Mouse (Mus musculus): ENCODE measurements at regions not wholly inside any gene's neighbourhood (a gene's known extent, or its start where the extent isn't known, plus 50 kb on each side); places are given as distances from the start of the nearest gene placed in this dataset.
A peak's percentile ranks its signal among the peaks of the same experiment; 100 is the strongest.
"Not testable (repeated sequence)": the region's sequence is repeated elsewhere in the genome, so short reads cannot be mapped to it uniquely, and the experiment has no call there.

DNA sequence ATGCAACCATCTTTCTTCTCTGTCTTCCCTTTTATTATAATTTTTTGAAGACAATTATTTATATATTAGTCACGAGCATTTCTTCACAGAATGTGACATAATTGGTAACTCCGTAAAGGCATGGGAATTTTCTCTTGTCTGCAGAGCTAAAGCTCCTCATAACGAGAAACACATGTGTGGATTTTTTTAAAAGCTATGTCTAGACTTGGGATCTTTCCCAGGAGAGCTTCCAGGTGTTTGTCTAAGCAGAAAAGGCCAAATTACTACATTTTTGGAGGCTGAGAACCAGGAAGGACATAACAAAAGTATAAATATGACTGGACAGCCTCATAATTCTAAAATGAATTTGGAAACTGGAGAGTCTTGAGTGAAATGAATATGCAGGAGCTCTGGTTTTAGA is 125.2 kb upstream of the Tmc3 start:
- intact Hi-C loops (cut with DNase I), result no loop called here
- no peak for DNase-seq

- intact Hi-C loops (cut with DNase I), result no loop called here
- no peak for DNase-seq
Measured at GRCm38 (mm10) chr7:83467006-83467405, 117.7 kb upstream of the Tmc3 start.

DNA sequence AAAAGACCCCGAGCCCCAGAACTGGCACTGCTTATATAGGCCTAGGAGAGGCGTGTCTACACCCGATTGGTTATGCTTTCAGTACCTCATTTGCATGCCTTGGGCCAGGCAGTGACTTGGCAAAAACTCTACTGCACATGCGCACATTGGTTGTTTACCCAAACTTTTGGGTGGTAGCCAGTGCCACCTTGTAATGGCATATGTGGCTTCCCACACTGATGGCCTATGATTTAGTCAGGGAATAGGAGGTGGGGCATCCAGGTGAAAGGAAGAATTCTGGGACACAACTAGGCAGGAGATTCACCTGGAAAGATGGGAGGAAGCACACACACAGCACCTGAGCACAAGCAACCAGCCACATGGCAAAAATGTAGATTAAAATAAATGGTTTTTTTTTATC is 114.9 kb upstream of the Tmc3 start:
- intact Hi-C loops (cut with DNase I), result not testable (repeated sequence)

DNA sequence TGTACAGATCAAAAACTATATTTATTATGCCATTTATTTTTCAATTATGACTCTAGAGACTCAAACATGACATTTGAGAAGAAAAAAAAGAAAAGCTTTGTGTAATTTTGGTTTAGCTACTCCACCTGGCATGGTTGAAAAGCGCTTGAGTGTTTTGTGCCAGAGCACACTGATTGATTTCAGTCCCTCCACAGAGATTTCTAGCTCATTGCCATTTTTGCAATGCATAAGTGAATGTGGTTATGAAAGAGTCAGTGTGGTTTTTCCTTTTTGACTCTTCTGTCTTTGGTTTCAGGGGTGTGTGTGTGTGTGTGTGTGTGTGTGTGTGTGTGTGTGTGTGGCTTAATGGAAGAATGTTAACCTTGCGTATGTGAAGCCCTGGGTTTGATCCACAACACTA is 113.6 kb upstream of the Tmc3 start:
- intact Hi-C loops (cut with DNase I), result no loop called here
- DNase-seq, result no peak

More for the DNA sequence above, 114.9 kb upstream of the Tmc3 start:
- DNase-seq, result not testable (repeated sequence)

- no peak for DNase-seq
- intact Hi-C loops (cut with DNase I), result no loop called here
Measured at GRCm38 (mm10) chr7:83474471-83474870, 110.3 kb upstream of the Tmc3 start.

GRCm38 (mm10) chr7:83474986-83475385 is 109.7 kb upstream of the Tmc3 start:
- no peak for DNase-seq
- intact Hi-C loops (cut with DNase I), result no loop called here

DNA sequence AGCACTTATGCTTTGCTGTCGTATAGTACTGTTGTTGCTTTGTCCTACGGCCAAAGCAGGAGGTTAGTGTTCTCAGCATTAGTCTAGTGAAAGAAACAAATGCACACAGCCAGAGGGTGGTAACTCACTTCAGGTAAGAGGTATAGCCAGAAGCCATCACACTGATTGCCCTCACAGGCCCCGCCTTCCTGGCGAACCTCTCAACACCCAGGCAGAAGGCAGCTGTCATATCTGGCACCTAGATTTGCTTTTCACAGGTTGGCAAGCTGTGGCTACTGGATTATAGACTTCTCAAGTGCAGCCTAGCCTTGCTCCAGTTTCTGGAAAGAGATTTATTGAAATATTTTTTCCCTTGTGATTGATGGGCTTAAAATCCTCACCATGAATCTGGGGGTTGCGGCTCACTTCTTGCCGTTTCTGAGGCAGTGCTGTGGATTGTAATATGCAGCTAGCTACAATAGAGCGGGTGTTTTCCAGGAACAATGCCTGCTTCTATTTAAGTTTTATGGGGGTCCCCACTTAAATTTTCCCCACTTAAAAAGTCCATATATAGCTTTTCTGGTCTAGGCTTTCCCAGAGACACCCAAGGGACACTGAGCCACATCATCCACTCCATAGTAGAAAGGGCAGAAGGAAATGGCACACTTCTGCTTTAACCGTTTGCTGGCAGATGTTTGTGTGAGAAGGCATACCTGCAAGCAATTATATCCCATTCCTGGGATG is 109.1 kb upstream of the Tmc3 start:
- intact Hi-C loops (cut with DNase I), result no loop called here
- no peak for DNase-seq

- intact Hi-C loops (cut with DNase I), result no loop called here
- no peak for DNase-seq
Measured at GRCm38 (mm10) chr7:83476161-83476495, 108.6 kb upstream of the Tmc3 start.

GRCm38 (mm10) chr7:83476861-83477260 is 107.9 kb upstream of the Tmc3 start:
- intact Hi-C loops (cut with DNase I), result no loop called here
- DNase-seq, result no peak

- intact Hi-C loops (cut with DNase I), result no loop called here
- DNase-seq, result no peak
Measured at GRCm38 (mm10) chr7:83477661-83478121, 107.0 kb upstream of the Tmc3 start.

DNA sequence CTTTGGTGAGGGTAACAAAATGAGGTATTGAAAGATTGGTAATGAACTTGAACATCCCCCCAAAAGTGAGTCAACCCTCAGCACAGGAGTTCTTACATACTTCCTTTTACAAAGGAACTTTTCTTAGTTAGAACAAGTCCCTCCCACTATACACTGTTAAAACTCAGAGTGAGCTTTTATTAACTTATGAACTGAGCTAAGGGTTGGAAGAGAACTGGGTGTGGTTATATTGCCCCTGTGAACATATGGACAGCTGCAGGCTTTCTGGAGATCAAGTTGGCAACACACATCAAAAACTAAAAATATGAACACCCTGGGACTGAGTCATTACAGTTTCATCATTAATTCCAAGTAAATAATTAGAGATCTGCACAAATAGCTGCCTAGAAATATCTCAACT is 103.1 kb upstream of the Tmc3 start:
- intact Hi-C loops (cut with DNase I), result no loop called here
- DNase-seq, result no peak

- intact Hi-C loops (cut with DNase I), result no loop called here
- no peak for DNase-seq
Measured at GRCm38 (mm10) chr7:83482254-83482653, 102.5 kb upstream of the Tmc3 start.

- DNase-seq, result no peak
- intact Hi-C loops (cut with DNase I), result no loop called here
Measured at GRCm38 (mm10) chr7:83482671-83483304, 101.9 kb upstream of the Tmc3 start.

DNA sequence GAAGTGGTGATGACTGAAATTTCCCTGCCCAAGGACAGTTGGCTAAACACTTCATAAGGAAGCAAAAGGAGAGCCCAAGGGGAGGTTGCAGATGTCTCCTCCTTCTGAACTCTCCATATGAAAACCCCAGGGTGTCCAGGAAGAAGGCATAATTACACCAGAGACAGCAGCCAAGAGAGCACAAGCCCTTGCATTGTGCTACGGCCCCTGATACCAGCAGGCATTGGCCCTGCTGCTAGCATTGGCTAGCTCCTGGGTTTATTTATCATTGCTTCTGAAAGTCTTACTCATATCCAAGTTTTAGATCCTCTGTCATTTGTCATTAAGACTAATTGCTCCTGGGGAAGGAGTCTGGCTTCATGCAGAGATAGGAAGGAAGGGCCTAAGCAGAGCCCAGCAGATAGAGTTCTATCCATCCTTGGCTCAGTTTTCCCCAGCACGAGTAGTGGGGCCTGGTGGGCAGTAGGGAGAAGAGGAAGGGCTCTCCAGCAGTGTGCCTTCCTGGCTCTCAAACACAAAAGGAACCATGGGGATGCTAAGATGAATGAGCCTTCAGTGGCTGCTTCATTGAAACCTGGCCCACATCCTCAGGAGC is 98.5 kb upstream of the Tmc3 start:
- DNase-seq, result no peak
- intact Hi-C loops (cut with DNase I), result loop anchor here (5.0 kb wide), 1 partner anchor 774 kb away; no protein-coding TSS in a partner anchor

DNA sequence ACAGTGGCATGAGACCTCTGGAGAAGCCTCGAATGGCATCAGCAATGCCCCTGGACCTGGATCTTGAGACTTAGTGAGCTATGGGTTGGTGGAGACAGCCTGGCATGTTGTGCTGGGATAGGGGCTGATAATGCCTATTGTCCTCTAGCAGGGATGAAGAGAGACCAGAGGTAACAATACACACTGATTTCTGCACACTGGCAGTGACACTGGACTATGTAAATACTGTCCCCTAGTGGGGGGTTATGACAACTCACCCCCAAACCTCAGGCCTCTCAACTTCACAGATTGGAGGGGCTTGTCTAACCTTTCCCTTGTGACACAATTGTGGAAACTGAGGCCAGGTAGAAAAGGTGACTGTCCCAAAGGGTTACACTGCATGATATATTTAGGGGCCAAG is 94.9 kb upstream of the Tmc3 start:
- DNase-seq, result no peak
- intact Hi-C loops (cut with DNase I), result loop anchor here (5.0 kb wide), 1 partner anchor 777 kb away; no protein-coding TSS in a partner anchor

DNA sequence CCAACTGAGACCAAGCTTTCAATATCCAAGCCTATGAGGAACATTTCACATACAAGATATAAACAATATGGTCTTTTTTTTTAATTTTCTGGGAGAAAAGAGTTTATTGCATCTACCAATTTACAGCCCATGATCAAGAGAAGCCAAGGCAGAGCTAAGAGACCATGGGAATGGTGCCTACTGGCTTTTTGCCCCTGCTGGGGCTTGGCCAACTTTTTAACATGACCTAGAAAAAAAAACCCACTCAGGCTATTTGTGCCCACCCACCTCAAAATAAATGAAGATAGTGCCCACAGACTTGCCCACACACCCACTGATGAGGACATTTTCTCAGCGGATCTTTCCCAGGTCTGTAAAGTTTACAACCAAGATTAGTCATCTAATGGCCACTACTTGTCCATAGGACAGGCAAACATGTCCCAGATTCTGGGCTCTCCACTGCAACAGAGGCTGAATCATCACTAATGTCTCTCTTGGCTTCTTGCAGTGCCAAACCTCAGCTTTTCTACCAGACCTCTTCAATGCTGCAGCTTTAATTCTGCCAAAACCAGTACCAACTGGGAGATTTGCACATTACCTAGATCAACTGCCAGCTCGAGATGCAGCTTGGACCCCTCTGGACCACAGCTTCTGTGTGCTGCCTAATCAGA is 79.6 kb upstream of the Tmc3 start:
- intact Hi-C loops (cut with DNase I), result no loop called here
- peak in 1 of 2 experiments; percentile 20 for DNase-seq

DNA sequence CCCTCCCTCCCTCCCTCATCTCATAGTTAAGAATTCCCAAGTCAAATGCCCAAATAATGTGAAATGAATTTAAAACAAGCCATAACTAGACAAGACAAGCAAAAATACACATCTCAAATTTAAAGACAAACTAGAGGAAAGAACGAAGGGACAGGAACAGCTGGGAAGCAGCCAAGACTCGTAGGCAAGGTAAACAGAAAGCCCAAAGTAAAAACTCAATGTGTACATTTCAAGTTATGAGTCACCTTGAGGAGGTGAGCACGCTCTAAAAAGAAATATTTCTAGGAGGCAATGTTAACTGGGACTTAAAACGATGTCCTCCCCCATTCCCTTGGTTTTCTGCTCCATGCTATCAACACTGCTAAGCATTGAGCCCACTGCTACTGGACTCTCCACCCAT is 68.4 kb upstream of the Tmc3 start:
- no peak for DNase-seq
- intact Hi-C loops (cut with DNase I), result no loop called here

- intact Hi-C loops (cut with DNase I), result no loop called here
- DNase-seq, result no peak
Measured at GRCm38 (mm10) chr7:83521511-83521910, 63.2 kb upstream of the Tmc3 start.

Measured in gastrocnemius, postnatal 36 days (tissue).